Mouse (Mus musculus): ENCODE measurements around the gene Gm9780. TPM values are rescaled to one million over a fixed set of nuclear protein-coding genes. Genes with fewer than 3 reads are reported as not detected.

The Gm9780 gene
- polyA plus RNA-seq, 1 experiment = 279 TPM

Other genes with a start within 250 kb of the Gm9780 start
- gene Anxa11, start 200.6 kb downstream of the Gm9780 start, polyA plus RNA-seq (2012; rRNA removed) = 65.5 and 84.4 TPM in 2 replicates
- gene Plac9a, start 139.6 kb downstream of the Gm9780 start, polyA plus RNA-seq (2012; rRNA removed) = 6.9 and 8.5 TPM in 2 replicates
- gene Tmem254a, start 115.0 kb downstream of the Gm9780 start, polyA plus RNA-seq (2012; rRNA removed) = 3.4 and 5.7 TPM in 2 replicates
- not detected in 2 replicates for gene Cphx1, start 104.4 kb downstream of the Gm9780 start, polyA plus RNA-seq (2012; rRNA removed)
- 1.7 and 2.4 TPM in 2 replicates for gene Duxbl1, start 64.1 kb downstream of the Gm9780 start, polyA plus RNA-seq (2012; rRNA removed)
- gene Tmem254c, start 24.6 kb upstream of the Gm9780 start, polyA plus RNA-seq (2012; rRNA removed) = 16.9 and 24.6 TPM in 2 replicates
- not detected in 2 replicates for gene Cphx2, start 38.8 kb upstream of the Gm9780 start, polyA plus RNA-seq (2012; rRNA removed)
- gene Cphx3, start 39.6 kb upstream of the Gm9780 start, polyA plus RNA-seq (2012; rRNA removed) = not detected in 2 replicates
- gene Duxbl2, start 75.6 kb upstream of the Gm9780 start, polyA plus RNA-seq (2012; rRNA removed) = 0.25 TPM in 1 of 2 replicates, not detected in the other
- 92.7 and 96.0 TPM in 2 replicates for gene Plac9b, start 139.8 kb upstream of the Gm9780 start, polyA plus RNA-seq (2012; rRNA removed)
- gene Tmem254b, start 164.3 kb upstream of the Gm9780 start, polyA plus RNA-seq (2012; rRNA removed) = 31.2 and 32.9 TPM in 2 replicates
- gene Duxbl3, start 215.3 kb upstream of the Gm9780 start, polyA plus RNA-seq (2012; rRNA removed) = 1.4 and 1.7 TPM in 2 replicates